Mouse (Mus musculus): ENCODE data around the gene Ptchd1. TPM values are rescaled to one million over a fixed set of nuclear protein-coding genes. Genes with fewer than 3 reads are reported as not detected.

Gene Ptchd1
- under 1 TPM; 0.45 to 0.52 TPM for total RNA-seq (2021)

GRCm38 (mm10) chrX:155623701-155624281 is at the start of gene Ptchd1:
Gene Ptchd1 (minus strand): TSS chrX:155623814.
- no peak for DNase-seq

GRCm38 (mm10) chrX:155657971-155658370 is 34.4 kb upstream of the Ptchd1 start:
- no peak for DNase-seq

- no peak for DNase-seq
These were observed 22.4 kb upstream of the Ptchd1 start for GRCm38 (mm10) chrX:155645975-155646374.

- peak; percentile 17 for DNase-seq
These were observed 20.4 kb upstream of the Ptchd1 start for GRCm38 (mm10) chrX:155643975-155644374.

- no peak for DNase-seq
These were observed 2.1 kb upstream of the Ptchd1 start for GRCm38 (mm10) chrX:155625671-155626196.

GRCm38 (mm10) chrX:155624895-155625294 is 1.3 kb upstream of the Ptchd1 start:
- DNase-seq: no peak

- DNase-seq: no peak
These were observed 777 bp upstream of the Ptchd1 start, which contains the start of gene Gm15155 for GRCm38 (mm10) chrX:155624341-155624841. Gene Gm15155 (plus strand): TSS chrX:155624741.

- no peak for DNase-seq
These were observed 534 bp downstream of the Ptchd1 start for GRCm38 (mm10) chrX:155622961-155623599.

GRCm38 (mm10) chrX:155622527-155622926 is 1.1 kb downstream of the Ptchd1 start:
- no peak for DNase-seq

GRCm38 (mm10) chrX:155601196-155601595 is 22.4 kb downstream of the Ptchd1 start:
- DNase-seq: no peak

GRCm38 (mm10) chrX:155596390-155596789 is 27.2 kb downstream of the Ptchd1 start:
- no peak for DNase-seq

GRCm38 (mm10) chrX:155594685-155595084 is 28.9 kb downstream of the Ptchd1 start:
- DNase-seq: no peak

- no peak for DNase-seq
These were observed 31.1 kb downstream of the Ptchd1 start for GRCm38 (mm10) chrX:155592467-155592866.

GRCm38 (mm10) chrX:155591490-155591889 is 32.1 kb downstream of the Ptchd1 start:
- DNase-seq: no peak

- DNase-seq: no peak
These were observed 39.0 kb downstream of the Ptchd1 start for GRCm38 (mm10) chrX:155584586-155584985.

GRCm38 (mm10) chrX:155579791-155580190 is 43.8 kb downstream of the Ptchd1 start:
- no peak for DNase-seq

- DNase-seq: no peak
These were observed 51.2 kb downstream of the Ptchd1 start for GRCm38 (mm10) chrX:155572396-155572795.

GRCm38 (mm10) chrX:155543780-155544179 is 79.8 kb downstream of the Ptchd1 start:
- DNase-seq: no peak

Other genes starting within 250 kb of the Ptchd1 start
- gene Gm15155, start 927 bp upstream of the Ptchd1 start, total RNA-seq (2021): not detected